Mouse (Mus musculus): ENCODE measurements around the gene Rtn3. TPM values are rescaled to one million over a fixed set of nuclear protein-coding genes. Genes with fewer than 3 reads are reported as not detected.
"Not testable (repeated sequence)": the region's sequence is repeated elsewhere in the genome, so short reads cannot be mapped to it uniquely, and the experiment has no call there.

Rtn3 gene
- polyA plus RNA-seq, 1 experiment from 2014 or later = 672 TPM

- Histone ChIP-seq H3K4me3 (no peak overlapping the region), H3K27ac (replicated peaks) (no peak overlapping the region), H3K9ac (no peak overlapping the region), H3K36me3 (no peaks in the 10 kb centered on the region), H3K9me3 (no peaks in the 10 kb centered on the region), H3K27me3 (no peaks in the 10 kb centered on the region), H3K4me2 (no peak overlapping the region), H3K4me1 (replicated peaks) (peaks cover 2% of the 10 kb centered on the region)
- WGBS = 96% methylated on average over 1 of the region's 1 CpGs
- ATAC-seq (ENCODE audit: low FRiP score, low read depth) = no peak
Measured at GRCm38 (mm10) chr19:7500701-7501100, 17.6 kb upstream of the Rtn3 start.

GRCm38 (mm10) chr19:7498816-7499215 lies 15.7 kb upstream of the Rtn3 start:
- no peak overlapping the region for H3K27ac ChIP-seq (replicated peaks)
- no peak for ATAC-seq (ENCODE audit: low FRiP score, low read depth)
- no peaks in the 10 kb centered on the region for H3K9me3 ChIP-seq
- H3K4me2 ChIP-seq = no peak overlapping the region
- H3K4me3 ChIP-seq = no peak overlapping the region
- H3K27me3 ChIP-seq = no peaks in the 10 kb centered on the region
- 94% methylated on average over 2 of the region's 2 CpGs for WGBS
- no peak overlapping the region for H3K9ac ChIP-seq
- H3K4me1 ChIP-seq (replicated peaks) = peaks cover 8% of the 10 kb centered on the region
- H3K36me3 ChIP-seq = no peaks in the 10 kb centered on the region

- WGBS = 81% methylated on average over 1 of the region's 1 CpGs
- not testable (repeated sequence) for ATAC-seq (ENCODE audit: low FRiP score, low read depth); H3K27ac ChIP-seq (replicated peaks); H3K27me3 ChIP-seq; H3K4me3 ChIP-seq; H3K4me1 ChIP-seq (replicated peaks); H3K9me3 ChIP-seq; H3K9ac ChIP-seq; H3K36me3 ChIP-seq
- H3K4me2 ChIP-seq = peak overlapping the region; percentile 62; the same call in 1 of the 2 replicates
Measured at GRCm38 (mm10) chr19:7496070-7496469, 13.0 kb upstream of the Rtn3 start.

DNA sequence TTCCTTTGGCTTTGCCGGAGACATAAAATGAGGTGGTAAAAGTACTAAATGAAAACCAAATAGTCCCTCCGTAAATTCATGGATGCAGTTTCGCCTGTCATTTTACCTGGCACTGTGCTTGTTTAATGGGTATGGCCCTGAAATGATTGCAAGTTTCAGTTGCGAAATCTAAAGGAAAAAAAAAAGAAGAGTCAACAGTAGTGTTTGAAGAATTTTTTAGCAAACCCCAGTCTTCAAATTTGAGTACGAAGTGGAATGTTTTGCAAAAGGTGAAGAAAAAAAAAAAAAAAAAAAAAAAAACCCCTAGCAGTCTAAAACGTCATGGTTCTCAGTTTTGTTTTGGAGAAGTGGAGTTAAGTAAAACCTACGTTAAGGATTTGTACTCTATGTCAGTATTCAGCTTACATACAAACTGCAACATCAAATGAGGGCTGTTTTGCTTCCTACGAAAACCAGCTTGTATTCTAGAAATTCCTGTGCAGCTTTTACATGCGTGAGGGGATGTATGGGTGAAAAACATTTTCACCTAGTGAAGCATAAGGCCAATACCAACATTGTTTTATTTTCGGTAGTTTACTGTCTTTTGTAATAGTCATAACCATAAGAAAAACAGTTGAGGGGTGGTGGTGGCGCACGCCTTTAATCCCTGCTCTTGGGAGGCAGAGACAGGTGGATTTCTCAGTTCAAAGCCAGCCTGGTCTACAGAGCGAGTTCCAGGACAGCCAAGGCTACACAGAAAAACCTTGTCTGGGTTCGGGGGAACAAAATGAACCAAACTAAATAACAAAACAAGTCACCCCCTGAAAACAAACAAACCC lies 12.3 kb upstream of the Rtn3 start:
- no peaks in the 10 kb centered on the region for H3K27me3 ChIP-seq
- peak overlapping the region; percentile 96; the same call in 1 of the 2 replicates for H3K27ac ChIP-seq (replicated peaks)
- WGBS = 44% methylated on average over 14 of the region's 14 CpGs
- ATAC-seq (ENCODE audit: low FRiP score, low read depth) = no peak
- H3K4me1 ChIP-seq (replicated peaks) = peaks cover 8% of the 10 kb centered on the region
- no peaks in the 10 kb centered on the region for H3K9me3 ChIP-seq
- H3K36me3 ChIP-seq = no peaks in the 10 kb centered on the region
- peak overlapping the region; percentile 62 for H3K4me2 ChIP-seq
- H3K9ac ChIP-seq = peak overlapping the region; percentile 81
- H3K4me3 ChIP-seq = peak overlapping the region; percentile 69

DNA sequence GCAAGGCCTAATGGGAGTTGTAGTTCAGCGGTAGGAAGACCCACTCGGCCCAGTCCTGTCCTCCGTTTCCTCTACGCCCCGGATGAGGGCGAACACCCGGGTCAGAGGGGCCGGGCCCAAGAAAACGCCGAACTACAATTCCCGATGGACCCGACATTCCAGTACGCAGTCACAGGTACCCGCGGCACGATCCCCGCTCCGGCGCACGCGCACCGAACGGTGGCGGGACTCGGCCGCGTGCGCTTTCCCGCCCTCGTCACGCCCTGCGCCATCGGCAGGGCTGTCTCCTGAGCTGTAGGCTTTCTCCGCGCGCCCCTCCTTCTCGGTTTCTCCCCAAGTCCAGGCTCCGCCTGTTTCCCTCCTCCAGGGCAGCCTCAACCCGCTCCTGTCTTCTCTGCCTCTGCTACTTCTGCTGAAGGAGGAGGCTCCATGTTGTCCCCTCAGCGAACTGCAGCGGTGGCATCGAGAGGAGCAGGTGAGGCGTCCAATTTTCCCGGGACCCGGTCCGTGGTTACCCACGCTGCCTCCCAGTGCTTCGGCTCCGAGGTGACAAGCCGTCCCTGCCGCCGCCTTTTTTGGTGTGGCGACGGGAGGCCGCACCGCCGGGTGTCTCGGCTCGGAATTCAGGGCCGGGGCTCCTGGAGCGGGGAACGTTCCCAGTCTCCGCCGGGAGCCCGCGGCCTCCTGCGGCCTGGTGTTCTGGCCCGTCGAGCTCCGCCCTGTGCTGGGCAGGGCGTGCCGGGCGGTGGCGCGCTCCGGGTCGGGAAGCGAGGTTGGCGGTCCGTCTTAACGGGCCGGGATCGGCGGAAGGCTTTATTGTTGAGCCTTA lies 11.3 kb upstream of the Rtn3 start:
- peak overlapping the region; percentile 96 for H3K27ac ChIP-seq (replicated peaks)
- peak overlapping the region; percentile 81 for H3K9ac ChIP-seq
- peaks cover 8% of the 10 kb centered on the region for H3K4me1 ChIP-seq (replicated peaks)
- peak; percentile 97 for ATAC-seq (ENCODE audit: low FRiP score, low read depth)
- H3K4me3 ChIP-seq = peak overlapping the region; percentile 69
- under 1% methylated on average over 83 of the region's 84 CpGs for WGBS
- H3K27me3 ChIP-seq = no peaks in the 10 kb centered on the region
- no peaks in the 10 kb centered on the region for H3K9me3 ChIP-seq
- H3K36me3 ChIP-seq = no peaks in the 10 kb centered on the region
- peak overlapping the region; percentile 62 for H3K4me2 ChIP-seq

GRCm38 (mm10) chr19:7493352-7494186 lies 10.5 kb upstream of the Rtn3 start, which contains the start of gene Atl3:
Atl3 (plus strand) TSS chr19:7494040.
- Histone ChIP-seq H3K27ac (replicated peaks) (peak within 1 kb of the TSS; percentile 96), H3K9me3 (no peaks in the 10 kb centered on the region), H3K4me2 (peak within 1 kb of the TSS; percentile 62), H3K4me3 (peak within 1 kb of the TSS; percentile 69), H3K9ac (peak within 1 kb of the TSS; percentile 81), H3K27me3 (no peaks in the 10 kb centered on the region), H3K4me1 (replicated peaks) (peaks cover 8% of the 10 kb centered on the region), H3K36me3 (no peaks in the 10 kb centered on the region)
- ATAC-seq (ENCODE audit: low FRiP score, low read depth) = no peak; the same call in 1 of the 2 replicates
- WGBS = 31% methylated on average over 31 of the region's 31 CpGs

- H3K9me3 ChIP-seq = no peaks in the 10 kb centered on the region
- H3K4me2 ChIP-seq = no peak overlapping the region
- WGBS = 95% methylated on average over 2 of the region's 2 CpGs
- peaks cover 8% of the 10 kb centered on the region for H3K4me1 ChIP-seq (replicated peaks)
- no peak overlapping the region for H3K27ac ChIP-seq (replicated peaks)
- H3K36me3 ChIP-seq = no peaks in the 10 kb centered on the region
- no peak overlapping the region for H3K9ac ChIP-seq
- no peaks in the 10 kb centered on the region for H3K27me3 ChIP-seq
- no peak for ATAC-seq (ENCODE audit: low FRiP score, low read depth)
- H3K4me3 ChIP-seq = no peak overlapping the region
Measured at GRCm38 (mm10) chr19:7492682-7493081, 9.6 kb upstream of the Rtn3 start.

- no peak overlapping the region for H3K27ac ChIP-seq (replicated peaks)
- H3K9ac ChIP-seq = no peak overlapping the region
- no peaks in the 10 kb centered on the region for H3K36me3 ChIP-seq
- 76% methylated on average over 6 of the region's 6 CpGs for WGBS
- H3K4me3 ChIP-seq = no peak overlapping the region
- peaks cover 8% of the 10 kb centered on the region for H3K4me1 ChIP-seq (replicated peaks)
- no peaks in the 10 kb centered on the region for H3K27me3 ChIP-seq
- no peak for ATAC-seq (ENCODE audit: low FRiP score, low read depth)
- H3K4me2 ChIP-seq = no peak overlapping the region
- H3K9me3 ChIP-seq = no peaks in the 10 kb centered on the region
Measured at GRCm38 (mm10) chr19:7491960-7492359, 8.9 kb upstream of the Rtn3 start.

DNA sequence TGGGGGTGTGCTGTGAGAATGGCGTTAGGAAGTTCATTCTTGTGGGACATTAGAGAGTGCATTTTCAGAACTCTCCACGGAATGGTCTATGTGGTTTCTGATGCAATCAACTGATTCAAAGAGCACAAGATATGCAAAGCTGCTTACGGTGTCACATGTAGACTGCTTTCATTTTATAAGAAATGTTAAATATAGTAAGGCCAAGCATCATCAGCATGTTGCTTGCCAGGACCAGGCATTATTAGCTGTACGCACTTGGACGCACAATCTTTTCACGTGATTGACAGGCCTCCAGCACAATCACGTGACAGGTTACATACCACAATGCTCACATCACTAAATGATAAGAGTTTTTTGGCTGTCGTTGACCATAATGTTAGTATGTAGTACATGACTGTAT lies 4.6 kb upstream of the Rtn3 start:
- H3K9me3 ChIP-seq = no peaks in the 10 kb centered on the region
- ATAC-seq (ENCODE audit: low FRiP score, low read depth) = no peak
- H3K4me1 ChIP-seq (replicated peaks) = peaks cover 7% of the 10 kb centered on the region
- no peaks in the 10 kb centered on the region for H3K36me3 ChIP-seq
- WGBS = 89% methylated on average over 8 of the region's 8 CpGs
- no peak overlapping the region for H3K4me2 ChIP-seq
- H3K9ac ChIP-seq = no peak overlapping the region
- no peak overlapping the region for H3K27ac ChIP-seq (replicated peaks)
- no peak overlapping the region for H3K4me3 ChIP-seq
- H3K27me3 ChIP-seq = no peaks in the 10 kb centered on the region

DNA sequence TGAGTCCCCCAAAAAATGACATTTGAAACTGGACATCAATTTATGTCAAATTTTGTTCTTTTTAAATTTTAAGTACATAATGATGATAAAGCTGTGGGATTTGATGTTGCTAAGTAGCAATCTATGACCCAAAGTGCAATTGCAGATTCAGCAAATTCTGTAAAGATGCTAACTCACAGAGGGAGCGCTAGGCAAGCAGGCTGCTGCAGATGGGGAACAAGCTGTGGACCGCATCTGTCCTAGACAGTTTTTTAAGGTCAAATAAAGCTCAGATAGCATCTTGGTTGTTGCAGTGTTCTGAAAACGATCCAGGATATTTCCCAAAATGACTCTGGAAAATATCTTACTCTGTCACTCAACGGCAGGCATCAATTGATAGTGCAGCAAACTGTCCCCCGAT lies 995 bp upstream of the Rtn3 start:
- Histone ChIP-seq H3K4me3 (peak overlapping the region; percentile 100), H3K4me1 (replicated peaks) (peaks cover 30% of the 10 kb centered on the region), H3K27me3 (no peaks in the 10 kb centered on the region), H3K27ac (replicated peaks) (peak overlapping the region; percentile 100), H3K36me3 (no peaks in the 10 kb centered on the region), H3K9me3 (no peaks in the 10 kb centered on the region), H3K9ac (peak overlapping the region; percentile 43), H3K4me2 (peak overlapping the region; percentile 79)
- ATAC-seq (ENCODE audit: low FRiP score, low read depth) = no peak
- WGBS = 48% methylated on average over 5 of the region's 5 CpGs

DNA sequence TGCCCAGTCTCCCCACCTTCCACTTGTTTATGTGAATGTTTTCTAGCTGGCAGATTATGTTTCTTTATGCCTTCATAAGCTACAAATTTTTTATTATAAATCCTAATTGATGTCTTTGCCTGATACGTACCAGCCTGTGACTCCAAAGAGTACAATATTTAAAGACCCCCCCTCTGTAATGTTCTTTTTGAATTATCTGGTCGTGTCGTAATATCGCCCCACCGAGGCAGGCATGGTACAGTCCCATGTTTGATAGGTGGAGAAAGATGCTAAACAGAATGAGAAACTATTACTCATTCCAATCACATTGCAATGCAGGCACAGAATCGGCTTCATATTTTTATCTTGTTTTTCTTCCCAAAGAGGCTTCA lies 416 bp upstream of the Rtn3 start:
- Histone ChIP-seq H3K36me3 (no peaks in the 10 kb centered on the region), H3K27me3 (no peaks in the 10 kb centered on the region), H3K9me3 (no peaks in the 10 kb centered on the region), H3K4me2 (peak overlapping the region; percentile 79), H3K9ac (peak overlapping the region; percentile 43), H3K4me3 (peak overlapping the region; percentile 100), H3K27ac (replicated peaks) (peak overlapping the region; percentile 100), H3K4me1 (replicated peaks) (peaks cover 34% of the 10 kb centered on the region)
- WGBS = under 1% methylated on average over 6 of the region's 6 CpGs
- peak; percentile 72 for ATAC-seq (ENCODE audit: low FRiP score, low read depth)
